Mouse (Mus musculus) kidney, embryonic 15.5 days (tissue): ENCODE results near the gene Smurf2. TPM values are rescaled to one million over a fixed set of nuclear protein-coding genes. Genes with fewer than 3 reads are reported as not detected.
A peak's percentile ranks its signal among the peaks of the same experiment; 100 is the strongest.

ENCODE experiments used
- ATAC-seq: fragments of 200-750 bp; cut with Nextera tagmentation; replicated peaks from 2 replicates; pipeline ENCODE4 v1.8.0; 2017; ENCODE audit warnings: moderate TSS enrichment; ENCODE audit not compliant: low FRiP score
- H3K27ac ChIP-seq: fragments of 300-500 bp; sonication (generic); 2 replicates; pipeline ENCODE4 v1.5.1; 2015; ENCODE audit warnings: mild to moderate bottlenecking, inconsistent platforms
- H3K27me3 ChIP-seq: fragments of 300-500 bp; sonication (generic); 2 replicates; pipeline ENCODE4 v1.6.1; 2015; ENCODE audit warnings: inconsistent platforms
- H3K36me3 ChIP-seq: fragments of 300-500 bp; sonication (generic); 2 replicates; pipeline ENCODE4 v1.6.1; 2015; ENCODE audit warnings: inconsistent platforms
- H3K4me1 ChIP-seq: fragments of 300-500 bp; sonication (generic); 2 replicates; pipeline ENCODE4 v1.6.1; 2015; ENCODE audit warnings: inconsistent platforms
- H3K4me2 ChIP-seq: fragments of 300-500 bp; sonication (generic); 2 replicates; pipeline ENCODE4 v1.6.1; 2015; ENCODE audit warnings: moderate library complexity, mild to moderate bottlenecking, inconsistent platforms
- H3K4me3 ChIP-seq: fragments of 300-500 bp; sonication (generic); replicated peaks from 2 replicates; pipeline ENCODE4 v1.5.1; 2015; ENCODE audit warnings: mild to moderate bottlenecking, inconsistent platforms
- H3K9ac ChIP-seq: fragments of 300-500 bp; sonication (generic); 2 replicates; pipeline ENCODE4 v1.6.1; 2015; ENCODE audit warnings: mild to moderate bottlenecking, inconsistent platforms
- H3K9me3 ChIP-seq: fragments of 300-500 bp; sonication (generic); replicated peaks from 2 replicates; pipeline ENCODE4 v1.6.1; 2016; ENCODE audit warnings: inconsistent platforms
- WGBS: fragments of 180-500 bp; shearing (Covaris S2); methylation state at CpG from one replicate; pipeline ENCODE4 v1.1.7; 2015; ENCODE audit warnings: mixed read lengths; 5-methylcytosine and 5-hydroxymethylcytosine counted together
- polyA plus RNA-seq: library from polyadenylated mRNA; unstranded; fragments of >200 nt; fragmentation: Nextera tagmentation; extraction: Ambion mirVana; gene quantifications from 2 replicates; pipeline ENCODE4 v1.2.1, GENCODE M21; 2015

Smurf2 gene
- polyA plus RNA-seq, 1 experiment from 2014 or later = 13.7 TPM

GRCm38 (mm10) chr11:106937306-106937705 is 16.8 kb upstream of the Smurf2 start:
- H3K4me3 ChIP-seq = no peak overlapping the region
- no peak overlapping the region for H3K27ac ChIP-seq
- H3K27me3 ChIP-seq = no peaks in the 10 kb centered on the region
- WGBS = 76% methylated on average over 5 of the region's 5 CpGs
- H3K36me3 ChIP-seq = no peaks in the 10 kb centered on the region
- no peaks in the 10 kb centered on the region for H3K4me1 ChIP-seq
- H3K9ac ChIP-seq = no peak overlapping the region
- H3K4me2 ChIP-seq = no peak overlapping the region
- ATAC-seq = no peak
- H3K9me3 ChIP-seq = no peaks in the 10 kb centered on the region

- Histone ChIP-seq H3K9ac (no peak overlapping the region), H3K36me3 (no peaks in the 10 kb centered on the region), H3K27me3 (no peaks in the 10 kb centered on the region), H3K4me2 (no peak overlapping the region), H3K27ac (no peak overlapping the region), H3K4me1 (0 out of 2 replicates have a peak, but pooled peaks cover 2% of the 10 kb centered on the region), H3K9me3 (no peaks in the 10 kb centered on the region), H3K4me3 (no peak overlapping the region)
- WGBS = 42% methylated on average over 9 of the region's 9 CpGs
- no peak for ATAC-seq
Measured at GRCm38 (mm10) chr11:106930366-106930765, 9.9 kb upstream of the Smurf2 start.

GRCm38 (mm10) chr11:106928935-106929334 is 8.4 kb upstream of the Smurf2 start:
- Histone ChIP-seq H3K9me3 (no peaks in the 10 kb centered on the region), H3K9ac (no peak overlapping the region), H3K27ac (no peak overlapping the region), H3K4me3 (no peak overlapping the region), H3K4me2 (no peak overlapping the region), H3K4me1 (0 out of 2 replicates have a peak, but pooled peaks cover 2% of the 10 kb centered on the region), H3K36me3 (no peaks in the 10 kb centered on the region), H3K27me3 (no peaks in the 10 kb centered on the region)
- WGBS = 64% methylated on average over 2 of the region's 2 CpGs
- no peak for ATAC-seq

- WGBS = 95% methylated on average over 5 of the region's 5 CpGs
- Histone ChIP-seq H3K27me3 (no peaks in the 10 kb centered on the region), H3K4me1 (0 out of 2 replicates have a peak, but pooled peaks cover 2% of the 10 kb centered on the region), H3K4me3 (no peak overlapping the region), H3K36me3 (no peaks in the 10 kb centered on the region), H3K27ac (no peak overlapping the region), H3K9ac (no peak overlapping the region), H3K9me3 (no peaks in the 10 kb centered on the region), H3K4me2 (no peak overlapping the region)
- ATAC-seq = no peak
Measured at GRCm38 (mm10) chr11:106927950-106928349, 7.4 kb upstream of the Smurf2 start.

- Histone ChIP-seq H3K9me3 (no peaks in the 10 kb centered on the region), H3K27ac (no peak overlapping the region), H3K4me1 (0 out of 2 replicates have a peak, but pooled peaks cover 2% of the 10 kb centered on the region), H3K9ac (no peak overlapping the region), H3K4me3 (no peak overlapping the region), H3K4me2 (no peak overlapping the region), H3K36me3 (no peaks in the 10 kb centered on the region), H3K27me3 (no peaks in the 10 kb centered on the region)
- no peak for ATAC-seq
- 83% methylated on average over 5 of the region's 5 CpGs for WGBS
Measured at GRCm38 (mm10) chr11:106927226-106927625, 6.7 kb upstream of the Smurf2 start.

- H3K4me3 ChIP-seq = no peak overlapping the region
- H3K9ac ChIP-seq = no peak overlapping the region
- no peaks in the 10 kb centered on the region for H3K9me3 ChIP-seq
- H3K4me2 ChIP-seq = no peak overlapping the region
- no peaks in the 10 kb centered on the region for H3K36me3 ChIP-seq
- H3K27me3 ChIP-seq = no peaks in the 10 kb centered on the region
- H3K4me1 ChIP-seq = 0 out of 2 replicates have a peak, but pooled peaks cover 2% of the 10 kb centered on the region
- no peak for ATAC-seq
- no peak overlapping the region for H3K27ac ChIP-seq
- WGBS = 78% methylated on average over 4 of the region's 4 CpGs
Measured at GRCm38 (mm10) chr11:106926732-106927131, 6.2 kb upstream of the Smurf2 start.

GRCm38 (mm10) chr11:106919612-106920550 is 634 bp downstream of the Smurf2 start:
- H3K4me2 ChIP-seq = peak overlapping the region; percentile 73
- no peaks in the 10 kb centered on the region for H3K36me3 ChIP-seq
- peak overlapping the region; percentile 96 for H3K27ac ChIP-seq
- peak overlapping the region; percentile 89 for H3K4me3 ChIP-seq
- H3K9ac ChIP-seq = peak overlapping the region; percentile 98
- no peaks in the 10 kb centered on the region for H3K9me3 ChIP-seq
- peaks cover 25% of the 10 kb centered on the region for H3K4me1 ChIP-seq
- ATAC-seq = peak; percentile 89
- under 1% methylated on average over 70 of the region's 87 CpGs for WGBS
- no peaks in the 10 kb centered on the region for H3K27me3 ChIP-seq

GRCm38 (mm10) chr11:106918901-106919300 is 1.6 kb downstream of the Smurf2 start:
- Histone ChIP-seq H3K4me3 (peak overlapping the region; percentile 89), H3K27ac (no peak overlapping the region), H3K9me3 (no peaks in the 10 kb centered on the region), H3K36me3 (no peaks in the 10 kb centered on the region), H3K4me2 (peak overlapping the region; percentile 73), H3K27me3 (no peaks in the 10 kb centered on the region), H3K9ac (peak overlapping the region; percentile 98), H3K4me1 (peaks cover 25% of the 10 kb centered on the region)
- no peak for ATAC-seq
- 27% methylated on average over 8 of the region's 8 CpGs for WGBS

- no peak overlapping the region for H3K4me2 ChIP-seq
- 0 out of 2 replicates have a peak, but pooled peaks cover 5% of the 10 kb centered on the region for H3K4me1 ChIP-seq
- H3K27ac ChIP-seq = no peak overlapping the region
- no peak overlapping the region for H3K9ac ChIP-seq
- no peaks in the 10 kb centered on the region for H3K9me3 ChIP-seq
- no peaks in the 10 kb centered on the region for H3K27me3 ChIP-seq
- no peaks in the 10 kb centered on the region for H3K36me3 ChIP-seq
- no peak overlapping the region for H3K4me3 ChIP-seq
- no peak for ATAC-seq
Measured at GRCm38 (mm10) chr11:106911257-106911656, 9.3 kb downstream of the Smurf2 start.

- no peaks in the 10 kb centered on the region for H3K9me3 ChIP-seq
- H3K36me3 ChIP-seq = no peaks in the 10 kb centered on the region
- H3K27ac ChIP-seq = no peak overlapping the region
- no peak overlapping the region for H3K4me3 ChIP-seq
- H3K27me3 ChIP-seq = no peaks in the 10 kb centered on the region
- no peak for ATAC-seq
- H3K9ac ChIP-seq = no peak overlapping the region
- 0 out of 2 replicates have a peak, but pooled peaks cover 2% of the 10 kb centered on the region for H3K4me1 ChIP-seq
- no peak overlapping the region for H3K4me2 ChIP-seq
Measured at GRCm38 (mm10) chr11:106908016-106908415, 12.5 kb downstream of the Smurf2 start.

- no peak for ATAC-seq
- 85% methylated on average over 1 of the region's 1 CpGs for WGBS
- H3K4me3 ChIP-seq = no peak overlapping the region
- H3K4me1 ChIP-seq = 0 out of 2 replicates have a peak, but pooled peaks cover 2% of the 10 kb centered on the region
- H3K27me3 ChIP-seq = no peaks in the 10 kb centered on the region
- H3K9me3 ChIP-seq = no peaks in the 10 kb centered on the region
- no peak overlapping the region for H3K27ac ChIP-seq
- no peak overlapping the region for H3K9ac ChIP-seq
- no peak overlapping the region for H3K4me2 ChIP-seq
- H3K36me3 ChIP-seq = no peaks in the 10 kb centered on the region
Measured at GRCm38 (mm10) chr11:106907253-106907652, 13.3 kb downstream of the Smurf2 start.

GRCm38 (mm10) chr11:106905707-106906106 is 14.8 kb downstream of the Smurf2 start:
- H3K4me1 ChIP-seq = no peaks in the 10 kb centered on the region
- WGBS = 91% methylated on average over 4 of the region's 4 CpGs
- no peak for ATAC-seq
- no peak overlapping the region for H3K9ac ChIP-seq
- no peaks in the 10 kb centered on the region for H3K27me3 ChIP-seq
- H3K4me3 ChIP-seq = no peak overlapping the region
- H3K27ac ChIP-seq = no peak overlapping the region
- no peaks in the 10 kb centered on the region for H3K9me3 ChIP-seq
- no peaks in the 10 kb centered on the region for H3K36me3 ChIP-seq
- no peak overlapping the region for H3K4me2 ChIP-seq
